Mouse (Mus musculus) liver, postnatal 0 days (tissue): ENCODE data around the gene Themis3.

Source experiments
- CTCF ChIP-seq: sonication (generic); IDR thresholded peaks from 2 replicates; pipeline ENCODE4 v1.5.1; 2016; ENCODE audit warnings: antibody characterized with exemption, low read depth
- EP300 ChIP-seq: IDR thresholded peaks from 2 replicates; pipeline ENCODE4 v1.6.1; 2016; ENCODE audit warnings: antibody characterized with exemption, low read depth, mild to moderate bottlenecking

DNA sequence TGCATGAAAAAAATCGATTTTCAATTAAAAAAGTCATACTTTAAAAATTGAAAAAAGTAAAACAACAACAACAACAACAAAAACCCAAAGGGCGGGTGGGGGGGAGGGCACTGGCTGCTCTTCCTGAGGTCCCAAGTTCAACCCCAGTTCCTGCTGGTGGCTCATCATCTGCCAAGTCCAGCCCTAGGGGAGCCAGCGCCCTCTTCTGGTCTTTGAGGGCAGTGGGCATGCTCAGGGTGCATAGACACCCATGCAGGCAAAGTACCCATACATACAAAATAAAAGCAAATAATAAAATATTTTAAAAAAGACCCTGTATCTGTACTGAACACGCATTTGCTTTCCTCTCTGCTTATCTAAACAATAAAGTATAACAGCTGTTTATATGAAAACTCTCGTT lies 10.5 kb upstream of the Themis3 start:
- no peak for TF ChIP-seq CTCF
- no peak for TF ChIP-seq EP300
